ENCODE assay signal across 9 mouse cellular contexts in the genomic region with DNA sequence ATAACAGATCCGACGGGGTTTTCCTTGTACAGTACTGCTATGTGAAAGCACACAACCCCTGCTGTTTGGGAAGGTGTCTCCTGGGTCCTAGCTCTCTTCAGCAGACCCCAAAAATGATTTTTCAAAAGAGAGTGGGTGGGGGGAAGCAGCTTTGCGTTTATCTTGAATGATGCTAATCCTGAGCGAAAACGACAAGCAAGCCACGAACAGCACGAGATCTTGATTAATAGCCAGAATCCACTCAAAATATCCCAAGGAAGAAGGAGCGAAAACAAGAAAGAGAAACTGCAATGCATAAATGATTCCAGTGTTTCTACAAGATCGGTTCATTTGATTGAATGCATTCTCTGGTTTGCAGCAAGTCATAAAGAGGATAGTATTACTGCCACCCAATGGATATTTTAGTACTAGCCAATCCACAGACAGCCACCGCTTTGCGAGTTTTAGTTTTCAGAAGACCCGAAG. TPM values are rescaled to one million over a fixed set of nuclear protein-coding genes. Genes with fewer than 3 reads are reported as not detected.
DNase-seq lines count a peak whose midpoint lies in the region; ATAC-seq and TF ChIP-seq lines count a peak whose summit lies in the region.
"Had no signal": no experiment of that assay in that cellular context is flagged by ENCODE, and none has a peak within 500 bp of the region (broad histone marks: within the 10 kb centered on the region; RNA-seq: fewer than 3 reads in every experiment).

A gene (minus strand): TSS at position 37 of the 465 bp plus-strand sequence.

- peak within 1 kb of the TSS; percentile 22; the same call in 1 of the 2 replicates for H3K4me2 ChIP-seq in liver, embryonic 12.5 days
- H3K4me2 ChIP-seq in liver, postnatal 0 days (ENCODE audit: low read depth, low read length) = no peak within 1 kb of the TSS

- no peak for DNase-seq in liver, postnatal 0 days
- peak; percentile 49 for DNase-seq in embryo, embryonic 10.5 days (ENCODE audit: low spot score)
- peak; percentile 3 for DNase-seq in hindlimb bud, embryonic 11.5 days (ENCODE audit: extremely low spot score, low read depth, low spot score)
- peak; percentile 23 for DNase-seq in mesoderm, embryonic 11.5 days (ENCODE audit: low read depth, low spot score)
- no peak for DNase-seq in ovary, postnatal 14 days (ENCODE audit: low spot score)
- DNase-seq in ovary, postnatal 36 days (ENCODE audit: low spot score) = no peak
- no peak for DNase-seq in thymus, adult 2 months

- WGBS in liver, embryonic 12.5 days (ENCODE audit: insufficient replicate concordance) = 7% methylated on average over 12 of the region's 12 CpGs
- WGBS in liver, postnatal 0 days (ENCODE audit: insufficient replicate concordance) = 26% methylated on average over 12 of the region's 12 CpGs
- 6% methylated on average over 12 of the region's 12 CpGs for WGBS in thymus, adult 2 months

- no peaks in the 10 kb centered on the region for H3K36me3 ChIP-seq in liver, embryonic 12.5 days
- H3K36me3 ChIP-seq in liver, postnatal 0 days (replicated peaks; ENCODE audit: insufficient read depth, low read length) = no peaks in the 10 kb centered on the region
- H3K36me3 ChIP-seq in thymus, adult 2 months (ENCODE audit: control insufficient read depth, insufficient read depth, low read length) = no peaks in the 10 kb centered on the region

- TF ChIP-seq POLR2A in thymus, adult 2 months (IDR thresholded peaks at IDR 0.05; ENCODE audit: control insufficient read depth, extremely low read depth, insufficient read depth, low read length, poor library complexity) = no peak

- TF ChIP-seq EP300 in liver, postnatal 0 days (IDR thresholded peaks at IDR 0.05; ENCODE audit: low read depth) = no peak

- H3K4me3 ChIP-seq in liver, embryonic 12.5 days = no peak within 1 kb of the TSS
- H3K4me3 ChIP-seq in liver, postnatal 0 days (ENCODE audit: low read depth, low read length) = no peak within 1 kb of the TSS
- no peak within 1 kb of the TSS for H3K4me3 ChIP-seq in thymus, adult 2 months (ENCODE audit: control insufficient read depth, insufficient read depth, low read length)

- H3K27me3 ChIP-seq in liver, embryonic 12.5 days (replicated peaks) = 0 out of 2 replicates have a peak, but pooled peaks cover 3% of the 10 kb centered on the region
- H3K27me3 ChIP-seq in liver, postnatal 0 days (ENCODE audit: insufficient read depth, low read length) = no peaks in the 10 kb centered on the region
- no peaks in the 10 kb centered on the region for H3K27me3 ChIP-seq in thymus, adult 2 months (ENCODE audit: control insufficient read depth, insufficient read depth, low read length)

- no peak for TF ChIP-seq CTCF in liver, postnatal 0 days (IDR thresholded peaks at IDR 0.05; ENCODE audit: low read depth)
- TF ChIP-seq CTCF in thymus, adult 2 months (IDR thresholded peaks at IDR 0.05; ENCODE audit: borderline replicate concordance, control insufficient read depth, extremely low read depth, insufficient read depth, low read length, poor library complexity) = no peak

- no peaks in the 10 kb centered on the region for H3K9me3 ChIP-seq in liver, embryonic 12.5 days (replicated peaks)
- no peaks in the 10 kb centered on the region for H3K9me3 ChIP-seq in liver, postnatal 0 days (ENCODE audit: low read length)

- H3K9ac ChIP-seq in liver, embryonic 12.5 days = no peak within 1 kb of the TSS
- H3K9ac ChIP-seq in liver, postnatal 0 days (replicated peaks) = no peak within 1 kb of the TSS

- no peak within 1 kb of the TSS for H3K27ac ChIP-seq in liver, embryonic 12.5 days
- no peak within 1 kb of the TSS for H3K27ac ChIP-seq in liver, postnatal 0 days (ENCODE audit: low read depth)
- no peak within 1 kb of the TSS for H3K27ac ChIP-seq in thymus, adult 2 months (ENCODE audit: control insufficient read depth, insufficient read depth, low read length)

- ATAC-seq in liver, embryonic 12.5 days = no peak
- ATAC-seq in liver, postnatal 0 days = no peak

- H3K4me1 ChIP-seq in liver, embryonic 12.5 days = no peaks in the 10 kb centered on the region
- H3K4me1 ChIP-seq in liver, postnatal 0 days (ENCODE audit: insufficient read depth) = no peaks in the 10 kb centered on the region
- no peaks in the 10 kb centered on the region for H3K4me1 ChIP-seq in thymus, adult 2 months (replicated peaks; ENCODE audit: control insufficient read depth, insufficient read depth, low read length)

RNA-seq across cellular contexts. Expression of the gene that starts here (rescaled TPM):
- 0.14 TPM in 1 of 2 replicates, not detected in the other for polyA plus RNA-seq in liver, embryonic 12.5 days (2016; fragmentation: Nextera tagmentation; extraction: Ambion mirVana)
- polyA plus RNA-seq in liver, postnatal 0 days (2015; fragmentation: Nextera tagmentation; extraction: Ambion mirVana) = not detected in 2 replicates
- not detected in 2 replicates for polyA plus RNA-seq in thymus, adult 2 months (2012; rRNA removed)
- polyA plus RNA-seq: liver, embryonic 16.5 days had no signal

Comparison
In these comparisons a context has a peak if more than half of its experiments do, and no peak if none do; other contexts are left out.
1. DNase-seq: peak in embryo, embryonic 10.5 days (single experiment), hindlimb bud, embryonic 11.5 days (single experiment) and mesoderm, embryonic 11.5 days (single experiment); none in liver, postnatal 0 days (single experiment), ovary, postnatal 14 days (single experiment), ovary, postnatal 36 days (single experiment) and thymus, adult 2 months (single experiment).